Mouse (Mus musculus): ENCODE results near the gene Asgr2. TPM values are rescaled to one million over a fixed set of nuclear protein-coding genes. Genes with fewer than 3 reads are reported as not detected.

Asgr2 gene
- total and polyA plus RNA-seq, 3 experiments: 0.17 to 0.39 TPM; not detected in 1

- in situ Hi-C loops (cut with MboI; ENCODE audit: low pct_ligation_motif_present, low pct_unique_long_range_greater_than_20kb, low sequenced_read_pairs): no loop called here
- no peaks in the 10 kb centered on the region for H3K9me3 ChIP-seq (replicated peaks; ENCODE audit: low read length)
These were observed 42.6 kb upstream of the Asgr2 start for GRCm38 (mm10) chr11:70049816-70050215.

DNA sequence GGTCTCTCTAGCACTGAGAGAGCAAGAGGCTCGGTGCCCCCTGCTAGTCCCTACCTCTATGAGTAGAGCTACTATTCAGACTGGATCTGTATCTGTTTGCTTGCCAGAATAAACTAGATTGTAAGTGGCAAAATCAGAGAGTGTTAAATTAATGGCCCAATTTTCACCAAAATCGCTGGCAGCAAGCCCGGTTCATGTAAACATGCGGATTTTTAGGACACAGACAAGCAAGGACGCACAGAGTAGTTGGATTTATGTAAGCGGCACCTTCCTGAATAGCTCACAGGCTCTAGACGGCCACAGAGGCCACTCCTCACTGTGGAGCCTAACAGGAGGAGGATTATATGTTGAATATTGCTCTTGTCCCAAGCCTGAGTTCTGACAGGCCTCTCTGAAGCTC lies 39.3 kb upstream of the Asgr2 start:
- Histone ChIP-seq H3K79me2 (replicated peaks; ENCODE audit: control insufficient read depth, extremely low read depth, insufficient read depth, poor library complexity, severe bottlenecking) (no peaks in the 10 kb centered on the region), H3K9me3 (replicated peaks; ENCODE audit: low read length) (no peaks in the 10 kb centered on the region), H3K9ac (ENCODE audit: insufficient read depth, low read depth) (no peak overlapping the region), H3K4me1 (ENCODE audit: control insufficient read depth in 1 of 2, insufficient read depth in 2 of 2) (0 out of 4 replicates have a peak, but pooled peaks cover 0 to 3% of the 10 kb centered on the region in 2 experiments), H3K4me3 (replicated peaks in 1 of 3; ENCODE audit: low read depth in 2 of 3, low read length in 2 of 3, poor library complexity in 1 of 3) (no peak overlapping the region), H3K4me2 (ENCODE audit: insufficient read depth, low read depth, poor library complexity, severe bottlenecking) (no peak overlapping the region), H3K27me3 (replicated peaks) (peaks cover 45% of the 10 kb centered on the region), H3K27ac (ENCODE audit: insufficient read depth, low read depth) (no peak overlapping the region), H3K36me3 (replicated peaks in 1 of 2; ENCODE audit: control insufficient read depth in 1 of 2, insufficient read depth in 1 of 2, low read length in 1 of 2) (no peaks in the 10 kb centered on the region)
- in situ Hi-C loops (cut with MboI; ENCODE audit: low pct_ligation_motif_present, low pct_unique_long_range_greater_than_20kb, low sequenced_read_pairs) (no loop called here), dilution Hi-C loops (cut with MboI; ENCODE audit: extremely low pct_ligation_motif_present, extremely low pct_unique_long_range_greater_than_20kb, low sequenced_read_pairs) (no loop called here)
- no peak for TF ChIP-seq POLR2AphosphoS2 (IDR thresholded peaks at IDR 0.05; ENCODE audit: low read depth, low read length)
- no peak for TF ChIP-seq TCF12 (IDR thresholded peaks at IDR 0.05; ENCODE audit: low read depth, low read length)
- no peak for TF ChIP-seq USF1 (IDR thresholded peaks at IDR 0.05; ENCODE audit: low read depth, low read length)
- TF ChIP-seq IRF4 (IDR thresholded peaks at IDR 0.05; ENCODE audit: low read depth, low read length): no peak
- TF ChIP-seq MEF2A (IDR thresholded peaks at IDR 0.05; ENCODE audit: borderline replicate concordance, low read depth, low read length): no peak
- DNase-seq (ENCODE audit: extremely low read depth): no peak

More at GRCm38 (mm10) chr11:70049816-70050215, 42.6 kb upstream of the Asgr2 start:
- H3K27ac ChIP-seq (ENCODE audit: insufficient read depth, low read depth): no peak overlapping the region
- no peaks in the 10 kb centered on the region for H3K79me2 ChIP-seq (replicated peaks; ENCODE audit: control insufficient read depth, extremely low read depth, insufficient read depth, poor library complexity, severe bottlenecking)
- TF ChIP-seq USF1 (IDR thresholded peaks at IDR 0.05; ENCODE audit: low read depth, low read length) (no peak), IRF4 (IDR thresholded peaks at IDR 0.05; ENCODE audit: low read depth, low read length) (no peak), POLR2AphosphoS2 (IDR thresholded peaks at IDR 0.05; ENCODE audit: low read depth, low read length) (no peak), ZNF384 (IDR thresholded peaks at IDR 0.05; ENCODE audit: low read depth, low read length) (no peak), JUN (IDR thresholded peaks at IDR 0.05; ENCODE audit: insufficient read depth, low read depth, low read length) (no peak), ZKSCAN1 (IDR thresholded peaks at IDR 0.05; ENCODE audit: borderline replicate concordance, low read depth, low read length) (no peak), SMC3 (IDR thresholded peaks at IDR 0.05; ENCODE audit: low read depth, low read length) (peak; percentile 40), ETS1 (conservative IDR thresholded peaks at IDR 0.05; ENCODE audit: low read depth, low read length) (no peak), CTCF (conservative IDR thresholded peaks at IDR 0.05 in 1 of 2, IDR thresholded peaks at IDR 0.05 in 1 of 2; ENCODE audit: low read depth in 2 of 2, low read length in 2 of 2) (peak; percentile 58 to 67), ZMIZ1 (IDR thresholded peaks at IDR 0.05; ENCODE audit: low read depth, low read length) (no peak), ELF1 (IDR thresholded peaks at IDR 0.05; ENCODE audit: low read depth, low read length) (no peak)
- H3K9ac ChIP-seq (ENCODE audit: insufficient read depth, low read depth): no peak overlapping the region
- H3K4me2 ChIP-seq (ENCODE audit: insufficient read depth, low read depth, poor library complexity, severe bottlenecking): no peak overlapping the region
- peaks cover 0 to 6% of the 10 kb centered on the region in 2 experiments for H3K36me3 ChIP-seq (replicated peaks in 1 of 2; ENCODE audit: control insufficient read depth in 1 of 2, insufficient read depth in 1 of 2, low read length in 1 of 2)
- peak; percentile 36 for DNase-seq (ENCODE audit: extremely low read depth)
- H3K4me1 ChIP-seq (ENCODE audit: control insufficient read depth in 1 of 2, insufficient read depth in 2 of 2): no peaks in the 10 kb centered on the region
- H3K27me3 ChIP-seq (replicated peaks): peaks cover 42% of the 10 kb centered on the region
- dilution Hi-C loops (cut with MboI; ENCODE audit: extremely low pct_ligation_motif_present, extremely low pct_unique_long_range_greater_than_20kb, low sequenced_read_pairs): no loop called here
- H3K4me3 ChIP-seq (replicated peaks in 1 of 3; ENCODE audit: low read depth in 2 of 3, low read length in 2 of 3, poor library complexity in 1 of 3): no peak overlapping the region

Data from CH12.LX (cell line).